Comparison of ENCODE assay signal across 15 mouse cellular contexts in the genomic region with DNA sequence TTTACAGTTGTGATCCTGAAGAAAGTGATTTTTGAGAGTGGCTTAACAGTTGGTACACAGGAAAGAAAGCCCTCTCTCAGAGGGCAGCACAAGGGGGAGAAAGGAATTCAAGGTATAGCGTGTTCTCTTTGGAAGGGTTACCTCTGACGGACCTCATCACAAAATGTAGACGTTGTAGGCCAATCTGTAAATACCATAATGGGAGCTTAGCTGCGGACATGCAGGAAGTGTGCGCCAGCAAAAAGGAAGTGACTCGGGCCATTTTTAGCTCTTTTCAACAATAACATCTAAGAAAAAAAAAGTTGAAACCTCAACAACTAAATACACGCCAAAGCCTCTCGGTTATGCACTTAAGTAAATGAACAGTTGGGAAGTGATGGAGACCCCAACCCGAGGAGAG. TPM values are rescaled to one million over a fixed set of nuclear protein-coding genes. Genes with fewer than 3 reads are reported as not detected.
DNase-seq lines count a peak whose midpoint lies in the region; ATAC-seq and TF ChIP-seq lines count a peak whose summit lies in the region.
"Had no signal": no experiment of that assay in that cellular context is flagged by ENCODE, and none has a peak within 500 bp of the region (broad histone marks: within the 10 kb centered on the region; RNA-seq: fewer than 3 reads in every experiment).

No protein-coding gene starts in this region.

- TF ChIP-seq EP300 in liver, postnatal 0 days (IDR thresholded peaks at IDR 0.05; ENCODE audit: low read depth): no peak

- H3K4me3 ChIP-seq in liver, embryonic 15.5 days (replicated peaks): no peak overlapping the region
- H3K4me3 ChIP-seq in liver, postnatal 0 days (ENCODE audit: low read depth, low read length): no peak overlapping the region
- no peak overlapping the region for H3K4me3 ChIP-seq in bone marrow macrophage, adult 2 months (ENCODE audit: insufficient read depth, low read length)
- peak overlapping the region; percentile 80 for H3K4me3 ChIP-seq in megakaryocyte, embryonic 14.5 days (replicated peaks)
- no peak overlapping the region for H3K4me3 ChIP-seq in forebrain, postnatal 0 days (ENCODE audit: low read depth, low read length)
- no peak overlapping the region for H3K4me3 ChIP-seq in midbrain, postnatal 0 days (ENCODE audit: low read depth, low read length)
- H3K4me3 ChIP-seq: embryonic facial prominence, embryonic 15.5 days; forebrain, embryonic 12.5 days; limb, embryonic 10.5 days; myocyte had no signal

- TF ChIP-seq CTCF in liver, postnatal 0 days (IDR thresholded peaks at IDR 0.05; ENCODE audit: low read depth): no peak
- TF ChIP-seq CTCF in bone marrow macrophage, adult 2 months (IDR thresholded peaks at IDR 0.05; ENCODE audit: low read depth, low read length): no peak
- TF ChIP-seq CTCF in forebrain, postnatal 0 days (IDR thresholded peaks at IDR 0.05; ENCODE audit: low read depth): no peak
- TF ChIP-seq CTCF in midbrain, postnatal 0 days (IDR thresholded peaks at IDR 0.05): no peak

- ATAC-seq in liver, embryonic 15.5 days (ENCODE audit: insufficient read depth): no peak
- ATAC-seq in liver, postnatal 0 days: no peak
- no peak for ATAC-seq in forebrain, postnatal 0 days
- no peak for ATAC-seq in midbrain, postnatal 0 days (ENCODE audit: low FRiP score)
- ATAC-seq: hindbrain, postnatal 0 days had no signal

- intact Hi-C loops in heart, postnatal 10 days (cut with DNase I): no loop called here

- no peaks in the 10 kb centered on the region for H3K36me3 ChIP-seq in liver, embryonic 15.5 days (replicated peaks)
- no peaks in the 10 kb centered on the region for H3K36me3 ChIP-seq in liver, postnatal 0 days (replicated peaks; ENCODE audit: insufficient read depth, low read length)
- peaks cover 3% of the 10 kb centered on the region for H3K36me3 ChIP-seq in megakaryocyte, embryonic 14.5 days (replicated peaks; ENCODE audit: low read length)
- H3K36me3 ChIP-seq in forebrain, postnatal 0 days (ENCODE audit: insufficient read depth): no peaks in the 10 kb centered on the region
- no peaks in the 10 kb centered on the region for H3K36me3 ChIP-seq in midbrain, postnatal 0 days (ENCODE audit: insufficient read depth, low read length)
- H3K36me3 ChIP-seq: embryonic facial prominence, embryonic 15.5 days; forebrain, embryonic 12.5 days; G1E; limb, embryonic 10.5 days had no signal

- H3K4me1 ChIP-seq in liver, embryonic 15.5 days (replicated peaks): no peaks in the 10 kb centered on the region
- H3K4me1 ChIP-seq in liver, postnatal 0 days (ENCODE audit: insufficient read depth): no peaks in the 10 kb centered on the region
- H3K4me1 ChIP-seq in bone marrow macrophage, adult 2 months (ENCODE audit: control insufficient read depth, insufficient read depth, low read length): peaks cover 60% of the 10 kb centered on the region
- H3K4me1 ChIP-seq in megakaryocyte, embryonic 14.5 days: peaks cover 55% of the 10 kb centered on the region
- no peaks in the 10 kb centered on the region for H3K4me1 ChIP-seq in forebrain, postnatal 0 days (ENCODE audit: insufficient read depth)
- no peaks in the 10 kb centered on the region for H3K4me1 ChIP-seq in midbrain, postnatal 0 days (ENCODE audit: insufficient read depth, low read length)
- H3K4me1 ChIP-seq: embryonic facial prominence, embryonic 15.5 days; forebrain, embryonic 12.5 days; limb, embryonic 10.5 days had no signal

- H3K27me3 ChIP-seq in liver, embryonic 15.5 days: no peaks in the 10 kb centered on the region
- H3K27me3 ChIP-seq in liver, postnatal 0 days (ENCODE audit: insufficient read depth, low read length): no peaks in the 10 kb centered on the region
- H3K27me3 ChIP-seq in megakaryocyte, embryonic 14.5 days (replicated peaks): no peaks in the 10 kb centered on the region
- no peaks in the 10 kb centered on the region for H3K27me3 ChIP-seq in forebrain, postnatal 0 days (ENCODE audit: insufficient read depth, low read length)
- no peaks in the 10 kb centered on the region for H3K27me3 ChIP-seq in midbrain, postnatal 0 days (ENCODE audit: insufficient read depth, low read length)
- H3K27me3 ChIP-seq: embryonic facial prominence, embryonic 15.5 days; forebrain, embryonic 12.5 days had no signal

- no peak overlapping the region for H3K4me2 ChIP-seq in liver, embryonic 15.5 days
- no peak overlapping the region for H3K4me2 ChIP-seq in liver, postnatal 0 days (ENCODE audit: low read depth, low read length)
- H3K4me2 ChIP-seq in forebrain, postnatal 0 days (ENCODE audit: low read depth): no peak overlapping the region
- no peak overlapping the region for H3K4me2 ChIP-seq in midbrain, postnatal 0 days (ENCODE audit: low read depth, low read length, poor library complexity, severe bottlenecking)
- H3K4me2 ChIP-seq: embryonic facial prominence, embryonic 15.5 days; forebrain, embryonic 12.5 days had no signal

- DNase-seq in heart, adult 11 months: peak; percentile 90
- DNase-seq in heart, postnatal 10 days: no peak
- no peak for DNase-seq in liver, postnatal 0 days
- no peak for DNase-seq in forebrain, postnatal 0 days
- no peak for DNase-seq in midbrain, postnatal 0 days (ENCODE audit: low spot score)
- DNase-seq: adrenal gland, postnatal 14 days had no signal

- H3K9me3 ChIP-seq in liver, embryonic 15.5 days (replicated peaks): no peaks in the 10 kb centered on the region
- H3K9me3 ChIP-seq in liver, postnatal 0 days (ENCODE audit: low read length): no peaks in the 10 kb centered on the region
- no peaks in the 10 kb centered on the region for H3K9me3 ChIP-seq in megakaryocyte, embryonic 14.5 days
- H3K9me3 ChIP-seq in forebrain, postnatal 0 days (ENCODE audit: low read length): no peaks in the 10 kb centered on the region
- no peaks in the 10 kb centered on the region for H3K9me3 ChIP-seq in midbrain, postnatal 0 days (ENCODE audit: low read length)
- H3K9me3 ChIP-seq: embryonic facial prominence, embryonic 15.5 days; forebrain, embryonic 12.5 days; G1E; limb, embryonic 10.5 days had no signal

- WGBS in liver, embryonic 15.5 days (ENCODE audit: insufficient replicate concordance): 15% methylated on average over 9 of the region's 9 CpGs
- WGBS in liver, postnatal 0 days (ENCODE audit: insufficient replicate concordance): 27% methylated on average over 9 of the region's 9 CpGs
- 92% methylated on average over 9 of the region's 9 CpGs for WGBS in forebrain, postnatal 0 days
- WGBS in midbrain, postnatal 0 days: 86% methylated on average over 9 of the region's 9 CpGs

- no peak for TF ChIP-seq POLR2A in bone marrow macrophage, adult 2 months (IDR thresholded peaks at IDR 0.05; ENCODE audit: borderline replicate concordance, low read depth, low read length)

- 0 out of 2 replicates have a peak overlapping the region, but pooled peaks have one; percentile 10 for H3K27ac ChIP-seq in liver, embryonic 15.5 days (replicated peaks)
- H3K27ac ChIP-seq in liver, postnatal 0 days (ENCODE audit: low read depth): no peak overlapping the region; the same call in 1 of the 2 replicates
- H3K27ac ChIP-seq in bone marrow macrophage, adult 2 months (ENCODE audit: insufficient read depth, low read depth, low read length): peak overlapping the region; percentile 93
- H3K27ac ChIP-seq in forebrain, postnatal 0 days (ENCODE audit: low read depth, low read length): no peak overlapping the region
- no peak overlapping the region for H3K27ac ChIP-seq in midbrain, postnatal 0 days (ENCODE audit: low read depth, low read length)
- H3K27ac ChIP-seq: forebrain, embryonic 12.5 days; hindbrain, postnatal 0 days; limb, embryonic 10.5 days had no signal

- H3K9ac ChIP-seq in liver, embryonic 15.5 days: no peak overlapping the region
- no peak overlapping the region for H3K9ac ChIP-seq in liver, postnatal 0 days (replicated peaks)
- H3K9ac ChIP-seq in forebrain, postnatal 0 days: no peak overlapping the region
- H3K9ac ChIP-seq in midbrain, postnatal 0 days (replicated peaks; ENCODE audit: low read length, poor library complexity, severe bottlenecking): no peak overlapping the region
- H3K9ac ChIP-seq: embryonic facial prominence, embryonic 15.5 days; forebrain, embryonic 12.5 days had no signal

RNA-seq across cellular contexts. Expression of a gene that starts 45.6 kb away (rescaled TPM):
- total RNA-seq in heart, postnatal 10 days (2021): 1 to 10 TPM; 2.6 to 2.7 TPM
- 0.06 and 0.08 TPM in 2 replicates for polyA plus RNA-seq in liver, embryonic 15.5 days (2015; fragmentation: Nextera tagmentation; extraction: Ambion mirVana)
- 0.07 and 0.21 TPM in 2 replicates for polyA plus RNA-seq in liver, postnatal 0 days (2015; fragmentation: Nextera tagmentation; extraction: Ambion mirVana)
- polyA plus RNA-seq in bone marrow macrophage, adult 2 months (2012; ENCODE audit: insufficient read depth, insufficient read length, missing spikeins): 3.3 and 3.9 TPM in 2 replicates
- polyA plus RNA-seq in megakaryocyte, embryonic 14.5 days (2012; ENCODE audit: insufficient read depth, low replicate concordance): 0.22 and 0.34 TPM in 2 replicates
- 9.8 and 11.4 TPM in 2 replicates for total RNA-seq in forebrain, postnatal 0 days (2014; rRNA removed)
- polyA plus RNA-seq in forebrain, postnatal 0 days (2015; fragmentation: Nextera tagmentation; extraction: Ambion mirVana): 10.1 and 14.1 TPM in 2 replicates
- 6.3 and 8.7 TPM in 2 replicates for total RNA-seq in midbrain, postnatal 0 days (2014; rRNA removed)
- polyA plus RNA-seq in midbrain, postnatal 0 days (2015; fragmentation: Nextera tagmentation; extraction: Ambion mirVana): 11.4 and 13.6 TPM in 2 replicates
- polyA plus RNA-seq: G1E had no signal

Comparison
In these comparisons a context has a peak if more than half of its experiments do, and no peak if none do; other contexts are left out.
1. H3K27ac ChIP-seq: peak in liver, embryonic 15.5 days (single experiment) and bone marrow macrophage, adult 2 months (single experiment); none in liver, postnatal 0 days (single experiment), forebrain, postnatal 0 days (single experiment) and midbrain, postnatal 0 days (single experiment).